Mouse (Mus musculus): Measurements from ENCODE around the gene Col8a2.

Col8a2 gene

GRCm38 (mm10) chr4:126301584-126302309 lies 15.2 kb downstream of the Col8a2 start:
- no peak for DNase-seq (ENCODE audit: low spot score in 2 of 2)

- no peak for DNase-seq (ENCODE audit: low spot score in 2 of 2)
These were observed 17.3 kb downstream of the Col8a2 start for GRCm38 (mm10) chr4:126303877-126304276.

GRCm38 (mm10) chr4:126305428-126305827 lies 18.8 kb downstream of the Col8a2 start:
- DNase-seq (ENCODE audit: low spot score in 2 of 2) = no peak

GRCm38 (mm10) chr4:126306058-126306457 lies 19.5 kb downstream of the Col8a2 start:
- DNase-seq (ENCODE audit: low spot score in 2 of 2) = no peak

- no peak for DNase-seq (ENCODE audit: low spot score in 2 of 2)
These were observed 20.2 kb downstream of the Col8a2 start for GRCm38 (mm10) chr4:126306827-126307226.

- no peak for DNase-seq (ENCODE audit: low spot score in 2 of 2)
These were observed 22.8 kb downstream of the Col8a2 start for GRCm38 (mm10) chr4:126309211-126309921.

- DNase-seq (ENCODE audit: low spot score in 2 of 2) = peak; percentile 80 to 88
These were observed 23.3 kb downstream of the Col8a2 start for GRCm38 (mm10) chr4:126309922-126310309.

GRCm38 (mm10) chr4:126310344-126310743 lies 23.8 kb downstream of the Col8a2 start:
- no peak for DNase-seq (ENCODE audit: low spot score in 2 of 2)

GRCm38 (mm10) chr4:126311566-126312200 lies 25.1 kb downstream of the Col8a2 start:
- no peak for DNase-seq (ENCODE audit: low spot score in 2 of 2)

- no peak for DNase-seq (ENCODE audit: low spot score in 2 of 2)
These were observed 26.6 kb downstream of the Col8a2 start for GRCm38 (mm10) chr4:126313202-126313601.

- no peak for DNase-seq (ENCODE audit: low spot score in 2 of 2)
These were observed 27.8 kb downstream of the Col8a2 start for GRCm38 (mm10) chr4:126314393-126314792.

- DNase-seq (ENCODE audit: low spot score in 2 of 2) = no peak
These were observed 29.3 kb downstream of the Col8a2 start for GRCm38 (mm10) chr4:126315931-126316330.

GRCm38 (mm10) chr4:126316443-126317040 lies 29.9 kb downstream of the Col8a2 start:
- DNase-seq (ENCODE audit: low spot score in 2 of 2) = no peak

- no peak for DNase-seq (ENCODE audit: low spot score in 2 of 2)
These were observed 33.2 kb downstream of the Col8a2 start for GRCm38 (mm10) chr4:126319806-126320205.

- peak; percentile 98 for DNase-seq (ENCODE audit: low spot score in 2 of 2)
These were observed 34.7 kb downstream of the Col8a2 start, which contains the start of gene Adprhl2 for GRCm38 (mm10) chr4:126321111-126321853. Adprhl2 (minus strand) TSS chr4:126321703.

- no peak for DNase-seq (ENCODE audit: low spot score in 2 of 2)
These were observed 35.4 kb downstream of the Col8a2 start for GRCm38 (mm10) chr4:126321854-126322511.

GRCm38 (mm10) chr4:126322646-126323045 lies 36.1 kb downstream of the Col8a2 start:
- DNase-seq (ENCODE audit: low spot score in 2 of 2) = no peak

- DNase-seq (ENCODE audit: low spot score in 2 of 2) = no peak
These were observed 38.3 kb downstream of the Col8a2 start for GRCm38 (mm10) chr4:126324861-126325260.

GRCm38 (mm10) chr4:126325281-126325861 lies 38.8 kb downstream of the Col8a2 start, which contains the start of gene Tekt2:
Tekt2 (minus strand) TSS chr4:126325688.
- DNase-seq (ENCODE audit: low spot score in 2 of 2) = peak in 1 of 2 experiments; percentile 65

- no peak for DNase-seq (ENCODE audit: low spot score in 2 of 2)
These were observed 39.4 kb downstream of the Col8a2 start for GRCm38 (mm10) chr4:126326036-126326435.
